Mouse (Mus musculus) G1E (cell line): ENCODE results near the gene Cep295.

Source experiments
- CTCF ChIP-seq: IDR thresholded peaks from 2 replicates; pipeline ENCODE4 v1.5.1; 2012; ENCODE audit warnings: low read depth, low read length, inconsistent platforms, mixed read lengths
- GATA1 ChIP-seq: IDR thresholded peaks from 2 replicates; pipeline ENCODE4 v1.6.1; 2012; ENCODE audit warnings: borderline replicate concordance, low read length, inconsistent platforms, mixed read lengths
- GATA2 ChIP-seq: IDR thresholded peaks from 2 replicates; pipeline ENCODE4 v1.6.1; 2012; ENCODE audit warnings: low read depth, low read length, inconsistent platforms, borderline replicate concordance
- POLR2AphosphoS5 ChIP-seq: IDR thresholded peaks from 2 replicates; pipeline ENCODE4 v1.6.1; 2012; ENCODE audit warnings: low read depth, low read length, inconsistent platforms; ENCODE audit not compliant: insufficient replicate concordance
- TAL1 ChIP-seq: conservative IDR thresholded peaks from 2 replicates; pipeline ENCODE4 v1.6.1; 2012; ENCODE audit warnings: low read depth, low read length, inconsistent platforms, mixed read lengths

GRCm38 (mm10) chr9:15298451-15298850 lies 59.1 kb downstream of the Cep295 start:
- no peak for TF ChIP-seq CTCF
- TF ChIP-seq TAL1: no peak
- TF ChIP-seq GATA1: no peak
- TF ChIP-seq POLR2AphosphoS5: no peak
- TF ChIP-seq GATA2: no peak
